Mouse (Mus musculus) testis, adult 2 months (tissue): ENCODE data around the gene Sim1. TPM values are rescaled to one million over a fixed set of nuclear protein-coding genes. Genes with fewer than 3 reads are reported as not detected.

Experiments
- H3K27ac ChIP-seq: fragments of 200-500 bp; 2 replicates; pipeline ENCODE4 v1.5.1; 2012; ENCODE audit warnings: low read depth, low read length; ENCODE audit not compliant: control insufficient read depth, insufficient read depth
- H3K27me3 ChIP-seq: fragments of 200-500 bp; 2 replicates; pipeline ENCODE4 v1.6.1; 2012; ENCODE audit warnings: mild to moderate bottlenecking, low read length, moderate library complexity; ENCODE audit not compliant: control insufficient read depth, insufficient read depth
- H3K36me3 ChIP-seq: fragments of 200-500 bp; 2 replicates; pipeline ENCODE4 v1.6.1; 2012; ENCODE audit warnings: mild to moderate bottlenecking, low read length; ENCODE audit not compliant: control insufficient read depth, insufficient read depth
- H3K4me1 ChIP-seq: fragments of 200-500 bp; 2 replicates; pipeline ENCODE4 v1.6.1; 2012; ENCODE audit warnings: low read length; ENCODE audit not compliant: control insufficient read depth, insufficient read depth
- H3K4me3 ChIP-seq: fragments of 200-500 bp; 2 replicates; pipeline ENCODE4 v1.5.1; 2012; ENCODE audit warnings: low read depth, mild to moderate bottlenecking, low read length, moderate library complexity, mixed read lengths; ENCODE audit not compliant: control insufficient read depth
- CTCF ChIP-seq: fragments of 200-500 bp; IDR thresholded peaks from 2 replicates; pipeline ENCODE4 v1.5.1; 2012; ENCODE audit warnings: low read depth, mild to moderate bottlenecking, inconsistent platforms, low read length, moderate library complexity; ENCODE audit not compliant: control insufficient read depth, insufficient read depth, insufficient replicate concordance
- POLR2A ChIP-seq: fragments of 200-500 bp; IDR thresholded peaks from 2 replicates; pipeline ENCODE4 v1.6.1; 2012; ENCODE audit warnings: low read depth, mild to moderate bottlenecking, inconsistent platforms, low read length, moderate library complexity; ENCODE audit not compliant: control insufficient read depth
- polyA plus RNA-seq: library from polyadenylated mRNA; depleted of rRNA; stranded (reverse); fragments of >200 nt; gene quantifications from 2 replicates; pipeline ENCODE4 v1.2.3, GENCODE M21; 2012

Sim1 gene
- polyA plus RNA-seq, 1 experiment, result 0.04 TPM

- TF ChIP-seq CTCF (no peak), POLR2A (no peak)
- H3K27ac ChIP-seq, result no peak overlapping the region
- no peak overlapping the region for H3K4me3 ChIP-seq
- H3K27me3 ChIP-seq, result no peaks in the 10 kb centered on the region
- H3K4me1 ChIP-seq, result no peaks in the 10 kb centered on the region
- H3K36me3 ChIP-seq, result no peaks in the 10 kb centered on the region
Observed at GRCm38 (mm10) chr10:50929281-50929680, 34.7 kb downstream of the Sim1 start.

GRCm38 (mm10) chr10:50935673-50936072 is 41.1 kb downstream of the Sim1 start:
- TF ChIP-seq POLR2A (no peak), CTCF (no peak)
- H3K4me1 ChIP-seq, result no peaks in the 10 kb centered on the region
- no peak overlapping the region for H3K4me3 ChIP-seq
- H3K27me3 ChIP-seq, result no peaks in the 10 kb centered on the region
- no peak overlapping the region for H3K27ac ChIP-seq
- H3K36me3 ChIP-seq, result no peaks in the 10 kb centered on the region

- Histone ChIP-seq H3K27ac (no peak overlapping the region), H3K4me3 (no peak overlapping the region), H3K4me1 (no peaks in the 10 kb centered on the region), H3K27me3 (no peaks in the 10 kb centered on the region), H3K36me3 (no peaks in the 10 kb centered on the region)
- TF ChIP-seq CTCF (no peak), POLR2A (no peak)
Observed at GRCm38 (mm10) chr10:50973625-50974024, 79.1 kb downstream of the Sim1 start.

GRCm38 (mm10) chr10:50981849-50982248 is 87.3 kb downstream of the Sim1 start:
- no peaks in the 10 kb centered on the region for H3K4me1 ChIP-seq
- H3K36me3 ChIP-seq, result no peaks in the 10 kb centered on the region
- no peaks in the 10 kb centered on the region for H3K27me3 ChIP-seq
- no peak overlapping the region for H3K4me3 ChIP-seq
- TF ChIP-seq CTCF, result no peak
- no peak for TF ChIP-seq POLR2A
- H3K27ac ChIP-seq, result no peak overlapping the region

DNA sequence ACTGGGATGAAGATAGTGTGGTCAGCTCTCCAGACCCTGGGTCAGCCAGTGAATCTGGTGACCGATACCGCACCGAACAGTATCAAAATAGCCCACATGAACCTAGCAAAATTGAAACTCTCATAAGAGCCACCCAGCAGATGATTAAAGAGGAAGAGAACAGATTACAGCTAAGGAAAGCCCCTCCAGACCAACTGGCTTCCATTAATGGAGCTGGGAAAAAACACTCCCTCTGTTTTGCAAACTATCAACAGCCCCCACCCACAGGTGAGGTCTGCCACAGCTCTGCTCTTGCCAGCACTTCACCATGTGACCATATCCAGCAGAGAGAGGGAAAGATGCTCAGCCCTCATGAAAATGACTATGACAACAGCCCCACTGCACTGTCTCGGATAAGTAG is 89.1 kb downstream of the Sim1 start:
- Histone ChIP-seq H3K4me3 (no peak overlapping the region), H3K4me1 (no peaks in the 10 kb centered on the region), H3K36me3 (no peaks in the 10 kb centered on the region), H3K27me3 (no peaks in the 10 kb centered on the region), H3K27ac (no peak overlapping the region)
- TF ChIP-seq CTCF, result no peak
- no peak for TF ChIP-seq POLR2A

DNA sequence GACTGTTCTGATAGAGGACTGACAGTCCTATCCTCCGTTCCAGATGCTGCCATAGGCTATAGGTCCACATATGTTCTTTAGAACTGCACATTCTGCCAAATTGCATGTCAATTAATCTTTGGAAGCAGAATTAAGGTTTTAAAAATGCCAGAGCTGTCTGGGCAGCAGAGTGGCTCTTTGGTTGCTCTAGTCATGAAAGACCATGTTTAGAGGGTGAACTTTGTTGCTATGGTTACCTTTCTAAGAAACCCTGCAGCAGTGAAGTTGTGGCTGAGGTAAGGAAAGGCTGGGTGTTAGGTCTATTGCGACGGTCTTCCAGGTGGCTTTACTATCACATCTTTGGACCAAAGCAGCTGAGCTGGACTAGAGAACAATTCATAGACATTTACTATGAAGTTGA is 113.2 kb downstream of the Sim1 start:
- no peaks in the 10 kb centered on the region for H3K27me3 ChIP-seq
- TF ChIP-seq CTCF (no peak), POLR2A (no peak)
- H3K27ac ChIP-seq, result no peak overlapping the region
- no peaks in the 10 kb centered on the region for H3K4me1 ChIP-seq
- H3K4me3 ChIP-seq, result no peak overlapping the region
- H3K36me3 ChIP-seq, result no peaks in the 10 kb centered on the region

GRCm38 (mm10) chr10:51011391-51012150 is 117.0 kb downstream of the Sim1 start:
- H3K27ac ChIP-seq, result no peak overlapping the region
- no peaks in the 10 kb centered on the region for H3K27me3 ChIP-seq
- no peak overlapping the region for H3K4me3 ChIP-seq
- H3K36me3 ChIP-seq, result no peaks in the 10 kb centered on the region
- TF ChIP-seq POLR2A, result no peak
- no peak for TF ChIP-seq CTCF
- no peaks in the 10 kb centered on the region for H3K4me1 ChIP-seq
